Mouse (Mus musculus) spleen, adult 2 months (tissue): ENCODE data around the gene Iqschfp. TPM values are rescaled to one million over a fixed set of nuclear protein-coding genes. Genes with fewer than 3 reads are reported as not detected.

Source experiments
- DNase-seq, 2 experiments: peaks; one replicate each; pipeline versions ENCODE4 v3.0.0 to v3.0.0-alpha.2; 2012 to 2021; ENCODE audit warnings: low spot score in 2 of 2, low read depth in 1 of 2
- H3K27ac ChIP-seq: fragments of 200-500 bp; 2 replicates; pipeline ENCODE4 v1.5.1; 2012; ENCODE audit warnings: low read length, inconsistent platforms; ENCODE audit not compliant: insufficient read depth
- H3K27me3 ChIP-seq: fragments of 200-500 bp; 2 replicates; pipeline ENCODE4 v1.6.1; 2012; ENCODE audit warnings: mild to moderate bottlenecking, moderate library complexity, low read length, inconsistent platforms; ENCODE audit not compliant: control insufficient read depth, insufficient read depth
- H3K36me3 ChIP-seq: fragments of 200-500 bp; 2 replicates; pipeline ENCODE4 v1.6.1; 2012; ENCODE audit warnings: mild to moderate bottlenecking, low read length, inconsistent platforms; ENCODE audit not compliant: control insufficient read depth, insufficient read depth
- H3K4me1 ChIP-seq: fragments of 200-500 bp; 2 replicates; pipeline ENCODE4 v1.6.1; 2011; ENCODE audit warnings: inconsistent platforms; ENCODE audit not compliant: control insufficient read depth, insufficient read depth, insufficient read length
- H3K4me3 ChIP-seq: fragments of 200-500 bp; 2 replicates; pipeline ENCODE4 v1.5.1; 2011; ENCODE audit warnings: mild to moderate bottlenecking, inconsistent platforms; ENCODE audit not compliant: insufficient read depth, insufficient read length; ENCODE audit errors: extremely low read depth
- CTCF ChIP-seq: fragments of 200-500 bp; IDR thresholded peaks from 2 replicates; pipeline ENCODE4 v1.5.1; 2011; ENCODE audit warnings: mild to moderate bottlenecking, inconsistent platforms; ENCODE audit not compliant: insufficient read depth, insufficient read length, insufficient replicate concordance; ENCODE audit errors: extremely low read depth
- POLR2A ChIP-seq: fragments of 200-500 bp; IDR thresholded peaks from 2 replicates; pipeline ENCODE4 v1.6.1; 2011; ENCODE audit warnings: low read depth, low read length, inconsistent platforms
- WGBS: fragments of 180-500 bp; shearing (Covaris S2); methylation state at CpG from one replicate; pipeline ENCODE4 v1.1.7; 2018; 5-methylcytosine and 5-hydroxymethylcytosine counted together
- polyA plus RNA-seq: library from polyadenylated mRNA; depleted of rRNA; stranded (reverse); fragments of >200 nt; gene quantifications from 2 replicates; pipeline ENCODE4 v1.2.3, GENCODE M21; 2012

Gene Iqschfp
- polyA plus RNA-seq, 1 experiment, result not detected

DNA sequence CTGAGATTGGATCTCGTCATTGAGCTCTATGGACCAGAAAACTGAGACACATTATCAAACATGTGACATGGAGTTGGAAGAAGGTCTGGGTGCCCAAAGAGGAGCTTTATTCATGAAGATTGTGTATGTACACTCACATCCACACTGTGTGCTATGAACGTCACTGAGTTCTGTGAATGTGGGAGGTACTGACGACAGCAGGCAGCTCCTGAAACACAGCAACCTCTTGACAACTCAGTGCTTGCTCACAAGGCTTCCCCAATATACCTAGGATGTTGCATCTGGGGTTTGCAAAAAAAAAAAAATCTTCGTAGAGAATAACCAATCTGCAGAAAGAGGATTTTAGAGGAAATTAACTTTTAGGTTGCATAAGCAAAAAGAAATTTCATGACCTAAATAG, 31.1 kb downstream of the Iqschfp start:
- no peak for TF ChIP-seq CTCF
- no peak for TF ChIP-seq POLR2A
- Histone ChIP-seq H3K27me3 (no peaks in the 10 kb centered on the region), H3K4me1 (no peaks in the 10 kb centered on the region), H3K36me3 (no peaks in the 10 kb centered on the region), H3K27ac (no peak overlapping the region), H3K4me3 (no peak overlapping the region)
- WGBS, result 80% methylated on average over 4 of the region's 4 CpGs
- no peak for DNase-seq

DNA sequence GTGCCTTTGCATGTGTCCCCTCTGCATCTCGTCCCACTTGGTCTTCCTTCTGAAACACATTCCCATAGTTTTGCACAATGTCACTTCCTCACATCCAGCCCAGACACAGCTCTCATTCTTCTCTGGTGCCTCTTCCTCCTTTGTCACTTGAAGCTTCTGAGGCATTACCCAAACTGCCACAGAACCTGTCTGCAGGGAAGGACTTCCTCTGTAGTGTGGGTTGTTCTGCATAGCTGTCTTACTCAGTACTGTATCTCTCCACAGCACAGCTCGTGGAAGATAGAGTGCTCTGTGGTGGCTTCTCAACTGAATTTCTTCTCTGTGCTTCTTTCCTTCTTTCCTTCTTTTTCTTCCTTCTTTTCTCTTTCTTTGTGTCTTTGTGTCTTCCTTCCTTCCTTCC, 33.4 kb downstream of the Iqschfp start:
- no peaks in the 10 kb centered on the region for H3K4me1 ChIP-seq
- H3K36me3 ChIP-seq, result no peaks in the 10 kb centered on the region
- H3K4me3 ChIP-seq, result no peak overlapping the region
- WGBS, result 24% methylated on average over 2 of the region's 2 CpGs
- no peak overlapping the region for H3K27ac ChIP-seq
- DNase-seq, result no peak
- TF ChIP-seq CTCF, result no peak
- no peak for TF ChIP-seq POLR2A
- H3K27me3 ChIP-seq, result no peaks in the 10 kb centered on the region

DNA sequence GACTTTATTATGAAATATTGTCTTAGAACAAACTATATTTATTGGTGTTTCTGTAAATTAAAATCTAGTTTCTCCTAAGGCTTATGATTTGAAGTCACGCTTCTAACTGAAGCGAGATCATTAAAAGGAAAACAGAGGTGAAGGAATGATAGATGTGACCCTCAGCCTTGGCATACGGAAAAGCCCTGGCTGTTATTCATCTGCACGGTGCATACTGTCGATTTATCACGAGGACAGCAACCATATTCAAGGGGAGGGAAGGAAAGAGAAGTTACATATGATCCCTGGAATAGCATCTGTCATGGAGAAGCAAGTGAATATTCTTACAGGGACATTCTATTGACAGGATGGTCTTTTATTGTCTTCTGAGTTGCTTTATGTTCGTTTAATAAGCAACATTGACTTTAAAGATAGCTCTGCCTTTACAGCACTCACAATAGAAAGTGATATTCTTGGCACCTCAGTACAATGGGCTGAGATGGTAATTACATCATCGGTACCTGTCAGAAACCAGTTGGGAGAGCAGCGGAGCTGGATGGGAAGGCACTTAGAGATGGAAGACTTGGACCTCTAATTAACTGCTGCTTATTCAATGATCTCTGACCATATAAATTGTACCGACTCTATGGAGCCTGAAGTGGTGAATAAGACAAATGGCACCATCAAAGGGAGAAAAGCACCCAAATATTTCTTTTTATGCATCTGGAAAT, 38.5 kb downstream of the Iqschfp start:
- TF ChIP-seq CTCF (no peak), POLR2A (no peak)
- DNase-seq, result no peak
- WGBS, result 83% methylated on average over 10 of the region's 10 CpGs
- Histone ChIP-seq H3K4me1 (no peaks in the 10 kb centered on the region), H3K4me3 (no peak overlapping the region), H3K27ac (no peak overlapping the region), H3K27me3 (no peaks in the 10 kb centered on the region; the same call in 1 of the 2 replicates), H3K36me3 (no peaks in the 10 kb centered on the region)

DNA sequence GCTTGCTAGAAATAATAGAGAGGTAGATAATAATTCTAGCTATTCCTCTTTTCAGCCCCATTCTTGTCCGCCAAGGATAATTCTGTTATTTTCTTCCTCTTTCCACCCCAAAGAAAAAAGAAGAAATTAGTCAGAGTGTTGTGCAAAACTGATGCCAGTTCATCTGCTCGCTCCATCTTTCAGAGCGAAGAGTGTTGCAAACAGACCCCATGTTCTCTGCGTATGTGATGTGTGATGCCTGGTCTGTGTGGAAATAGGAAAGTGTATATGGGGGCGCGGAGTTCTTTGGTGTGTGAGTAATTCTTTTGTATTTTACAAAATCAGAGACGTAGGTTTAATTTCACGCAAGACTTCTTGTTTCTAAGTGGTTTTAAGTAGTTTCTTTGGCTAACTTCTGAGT, 39.1 kb downstream of the Iqschfp start:
- TF ChIP-seq CTCF (no peak), POLR2A (no peak)
- H3K4me1 ChIP-seq, result no peaks in the 10 kb centered on the region
- WGBS, result 95% methylated on average over 8 of the region's 8 CpGs
- DNase-seq, result no peak
- H3K36me3 ChIP-seq, result no peaks in the 10 kb centered on the region
- no peak overlapping the region for H3K27ac ChIP-seq
- H3K27me3 ChIP-seq, result no peaks in the 10 kb centered on the region; the same call in 1 of the 2 replicates
- H3K4me3 ChIP-seq, result no peak overlapping the region

DNA sequence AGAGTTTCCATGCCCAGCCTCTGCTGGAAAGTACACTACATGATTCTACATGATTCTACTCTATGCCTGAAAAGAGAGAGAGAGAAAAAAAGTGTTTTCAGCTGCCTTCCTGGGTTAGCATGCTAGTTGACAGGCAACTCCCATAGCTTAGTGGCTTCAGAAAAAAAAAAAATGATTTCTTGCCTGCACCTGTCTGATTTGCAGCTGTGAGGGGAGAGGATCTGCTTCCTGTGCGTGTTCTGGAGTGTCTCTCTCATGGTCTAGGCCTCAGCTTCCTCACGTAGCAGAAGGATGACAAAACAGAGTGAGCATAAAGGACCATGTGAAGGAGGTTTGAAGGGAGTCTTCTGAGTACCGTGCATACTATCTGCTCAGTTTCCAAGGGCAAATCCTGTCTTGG, 39.9 kb downstream of the Iqschfp start:
- 47% methylated on average over 3 of the region's 3 CpGs for WGBS

DNA sequence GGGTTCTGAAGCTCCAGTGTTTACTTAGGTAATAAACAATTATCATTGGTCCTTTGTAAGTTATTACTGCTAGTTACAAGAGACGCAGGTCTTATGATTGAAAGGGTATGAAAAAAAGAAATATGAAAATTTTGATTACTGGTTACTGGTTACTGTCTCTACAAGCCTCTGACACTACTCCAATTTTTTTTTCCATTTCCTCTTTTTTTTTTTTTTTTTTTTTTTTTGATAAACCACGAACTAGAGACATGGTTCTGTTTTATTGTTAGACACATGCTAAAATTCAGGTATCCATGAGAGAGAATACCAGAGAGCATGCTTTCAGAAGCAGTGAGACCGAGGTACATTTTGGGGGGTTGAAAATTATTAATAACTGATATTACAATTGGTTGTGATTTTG, 43.8 kb downstream of the Iqschfp start:
- no peak overlapping the region for H3K27ac ChIP-seq
- TF ChIP-seq POLR2A (no peak), CTCF (no peak)
- no peak overlapping the region for H3K4me3 ChIP-seq
- 50% methylated on average over 3 of the region's 3 CpGs for WGBS
- H3K36me3 ChIP-seq, result no peaks in the 10 kb centered on the region
- no peak for DNase-seq
- H3K4me1 ChIP-seq, result no peaks in the 10 kb centered on the region
- no peaks in the 10 kb centered on the region; the same call in 1 of the 2 replicates for H3K27me3 ChIP-seq

More for the DNA sequence above, 39.9 kb downstream of the Iqschfp start:
- Histone ChIP-seq H3K4me1 (no peaks in the 10 kb centered on the region), H3K36me3 (no peaks in the 10 kb centered on the region), H3K27ac (no peak overlapping the region), H3K27me3 (no peaks in the 10 kb centered on the region; the same call in 1 of the 2 replicates), H3K4me3 (no peak overlapping the region)
- no peak for DNase-seq
- TF ChIP-seq POLR2A (no peak), CTCF (no peak)

DNA sequence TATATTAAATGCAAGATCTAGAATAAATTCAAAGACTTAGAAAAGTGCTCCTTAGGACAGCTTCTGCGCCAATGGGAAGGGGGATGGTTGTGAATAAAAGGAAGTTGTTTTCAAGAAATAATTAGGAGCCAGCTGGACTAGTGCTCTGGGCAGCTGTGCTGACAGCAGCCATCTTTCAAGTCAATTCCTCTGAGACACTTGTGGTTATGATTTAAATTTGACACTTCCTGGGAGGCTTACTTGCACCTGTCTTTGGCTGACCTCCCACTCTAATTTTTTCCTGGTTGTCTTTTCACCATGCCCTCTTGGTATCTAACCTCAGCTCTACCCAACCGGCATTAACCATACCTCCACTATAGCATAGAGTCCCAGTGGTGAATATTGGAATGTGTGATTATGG, 55.0 kb downstream of the Iqschfp start:
- H3K4me3 ChIP-seq, result no peak overlapping the region
- H3K27ac ChIP-seq, result no peak overlapping the region
- no peak for DNase-seq
- no peaks in the 10 kb centered on the region for H3K36me3 ChIP-seq
- H3K27me3 ChIP-seq, result no peaks in the 10 kb centered on the region
- H3K4me1 ChIP-seq, result no peaks in the 10 kb centered on the region
- no peak for TF ChIP-seq CTCF
- WGBS, result 57% methylated on average over 2 of the region's 2 CpGs
